Mouse (Mus musculus): ENCODE measurements at regions not wholly inside any gene's neighbourhood (a gene's known extent, or its start where the extent isn't known, plus 50 kb on each side); places are given as distances from the start of the nearest gene placed in this dataset.

- in situ Hi-C loops (cut with MboI, MseI): loop anchor here (10.0 kb wide), 1 partner anchor 1086 kb away; no protein-coding TSS in a partner anchor
Measured at GRCm38 (mm10) chr11:13978524-13978923, 620.6 kb upstream of the Pom121l12 start.

GRCm38 (mm10) chr11:14016637-14017036 is 582.4 kb upstream of the Pom121l12 start:
- in situ Hi-C loops (cut with MboI, MseI): no loop called here

GRCm38 (mm10) chr11:14031412-14032122 is 567.5 kb upstream of the Pom121l12 start:
- in situ Hi-C loops (cut with MboI, MseI): loop anchor here (25.0 kb wide), 1 partner anchor 1756 kb away; no protein-coding TSS in a partner anchor

- in situ Hi-C loops (cut with MboI, MseI): loop anchor here (25.0 kb wide), 1 partner anchor 1755 kb away; no protein-coding TSS in a partner anchor
Measured at GRCm38 (mm10) chr11:14032498-14032897, 566.6 kb upstream of the Pom121l12 start.

- in situ Hi-C loops (cut with MboI, MseI): no loop called here
Measured at GRCm38 (mm10) chr11:14059118-14059517, 540.0 kb upstream of the Pom121l12 start.

GRCm38 (mm10) chr11:14072104-14072503 is 527.0 kb upstream of the Pom121l12 start:
- in situ Hi-C loops (cut with MboI, MseI): no loop called here

GRCm38 (mm10) chr11:14072570-14072969 is 526.5 kb upstream of the Pom121l12 start:
- in situ Hi-C loops (cut with MboI, MseI): no loop called here
